Mouse (Mus musculus) hindbrain, embryonic 14.5 days (tissue): Measurements from ENCODE around the gene Dhx16. TPM values are rescaled to one million over a fixed set of nuclear protein-coding genes. Genes with fewer than 3 reads are reported as not detected.
"Not testable (repeated sequence)": the region's sequence is repeated elsewhere in the genome, so short reads cannot be mapped to it uniquely, and the experiment has no call there.

Experiments used
- ATAC-seq: fragments of 200-750 bp; cut with Nextera tagmentation; 2 replicates; pipeline ENCODE4 v1.8.0; 2017; ENCODE audit warnings: moderate number of reproducible peaks, mild to moderate bottlenecking, moderate TSS enrichment, moderate library complexity; ENCODE audit not compliant: low FRiP score
- DNase-seq: peaks from one replicate; pipeline ENCODE4 v3.0.0-alpha.2; 2015; ENCODE audit warnings: low spot score
- H3K27ac ChIP-seq: fragments of 300-500 bp; sonication (generic); 2 replicates; pipeline ENCODE4 v1.5.1; 2014; ENCODE audit warnings: mild to moderate bottlenecking, moderate library complexity
- H3K27me3 ChIP-seq: fragments of 300-500 bp; sonication (generic); 2 replicates; pipeline ENCODE4 v1.6.1; 2014; ENCODE audit warnings: mild to moderate bottlenecking, low read length, mixed read lengths; ENCODE audit not compliant: control insufficient read depth, insufficient read depth
- H3K36me3 ChIP-seq: fragments of 300-500 bp; sonication (generic); replicated peaks from 2 replicates; pipeline ENCODE4 v1.6.1; 2014; ENCODE audit not compliant: control insufficient read depth, insufficient read depth
- H3K4me1 ChIP-seq: fragments of 300-500 bp; sonication (generic); replicated peaks from 2 replicates; pipeline ENCODE4 v1.6.1; 2014; ENCODE audit warnings: antibody characterized with exemption, low read length, mixed read lengths; ENCODE audit not compliant: control insufficient read depth, insufficient read depth
- H3K4me2 ChIP-seq: fragments of 300-500 bp; sonication (generic); replicated peaks from 2 replicates; pipeline ENCODE4 v1.6.1; 2014; ENCODE audit warnings: mild to moderate bottlenecking, moderate library complexity
- H3K4me3 ChIP-seq: fragments of 300-500 bp; sonication (generic); replicated peaks from 2 replicates; pipeline ENCODE4 v1.5.1; 2014; ENCODE audit warnings: mild to moderate bottlenecking, low read length
- H3K9ac ChIP-seq: fragments of 300-500 bp; sonication (generic); 2 replicates; pipeline ENCODE4 v1.6.1; 2014
- H3K9me3 ChIP-seq: fragments of 300-500 bp; sonication (generic); 2 replicates; pipeline ENCODE4 v1.6.1; 2016; ENCODE audit warnings: low read length; ENCODE audit not compliant: control insufficient read depth
- WGBS: fragments of 180-500 bp; shearing (Covaris S2); extraction: QIAGEN DNeasy Blood & Tissue Kit; methylation state at CpG from one replicate; pipeline ENCODE4 v1.1.7; 2014; 5-methylcytosine and 5-hydroxymethylcytosine counted together
- polyA plus RNA-seq: library from polyadenylated mRNA; unstranded; fragments of >200 nt; fragmentation: Nextera tagmentation; extraction: Ambion mirVana; gene quantifications from 2 replicates; pipeline ENCODE4 v1.2.1, GENCODE M21; 2014

The Dhx16 gene
- polyA plus RNA-seq, 1 experiment from 2014 or later, result 25.8 TPM

DNA sequence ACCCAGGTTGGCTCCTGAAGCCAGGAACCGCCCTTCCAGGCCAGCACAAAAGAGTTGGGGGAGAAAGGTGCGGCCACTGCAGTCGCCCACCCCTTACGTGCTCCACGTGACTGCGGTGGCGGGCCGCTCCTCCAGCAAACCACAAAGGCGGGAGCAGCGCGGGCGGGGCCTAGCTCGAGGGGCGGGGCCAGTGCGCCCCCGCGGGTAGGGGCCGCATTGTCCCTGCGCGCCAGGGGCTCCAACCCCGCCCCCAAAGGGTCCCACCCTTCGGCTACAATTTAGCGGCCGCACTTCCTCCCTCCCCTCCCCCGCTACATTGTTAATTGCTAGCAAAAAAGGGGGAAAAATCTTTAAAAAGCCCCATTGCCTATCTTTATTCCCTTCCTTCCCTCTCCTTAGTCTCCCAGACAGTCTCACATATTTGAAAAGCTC lies 42.6 kb upstream of the Dhx16 start:
- Histone ChIP-seq H3K27me3 (no peaks in the 10 kb centered on the region), H3K4me3 (peak overlapping the region; percentile 84), H3K27ac (peak overlapping the region; percentile 99), H3K4me2 (peak overlapping the region; percentile 83), H3K36me3 (peaks cover 46% of the 10 kb centered on the region), H3K9ac (peak overlapping the region; percentile 99), H3K4me1 (peaks cover 46% of the 10 kb centered on the region), H3K9me3 (no peaks in the 10 kb centered on the region)
- ATAC-seq (peak; percentile 35), DNase-seq (peak; percentile 89)
- under 1% methylated on average over 25 of the region's 25 CpGs for WGBS

DNA sequence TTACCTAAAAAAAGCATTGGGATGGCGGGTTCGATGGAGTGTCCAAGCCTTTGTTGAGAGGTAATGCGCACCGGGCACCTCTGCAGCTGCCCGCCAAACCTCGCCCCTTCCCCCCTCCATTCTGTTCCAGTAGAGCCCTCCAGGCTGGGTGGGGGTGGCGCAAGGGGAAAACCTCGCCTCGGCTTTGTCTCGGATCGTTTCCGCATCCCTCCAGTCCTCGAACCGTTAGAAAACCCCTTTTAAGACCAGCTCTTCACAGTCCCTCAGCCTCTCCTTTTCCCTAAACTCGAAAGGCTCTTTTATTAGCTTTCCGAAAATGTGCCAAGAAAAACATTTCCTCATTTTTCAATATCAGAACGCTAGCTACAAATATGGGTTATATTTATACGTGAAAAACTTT lies 42.1 kb upstream of the Dhx16 start:
- H3K9ac ChIP-seq, result peak overlapping the region; percentile 99
- peak overlapping the region; percentile 99 for H3K27ac ChIP-seq
- peaks cover 50% of the 10 kb centered on the region for H3K4me1 ChIP-seq
- no peaks in the 10 kb centered on the region for H3K27me3 ChIP-seq
- no peak for DNase-seq
- H3K9me3 ChIP-seq, result no peaks in the 10 kb centered on the region
- H3K4me3 ChIP-seq, result peak overlapping the region; percentile 84
- ATAC-seq, result no peak
- WGBS, result 0% methylated on average over 18 of the region's 18 CpGs
- peaks cover 42% of the 10 kb centered on the region for H3K36me3 ChIP-seq
- H3K4me2 ChIP-seq, result peak overlapping the region; percentile 83

DNA sequence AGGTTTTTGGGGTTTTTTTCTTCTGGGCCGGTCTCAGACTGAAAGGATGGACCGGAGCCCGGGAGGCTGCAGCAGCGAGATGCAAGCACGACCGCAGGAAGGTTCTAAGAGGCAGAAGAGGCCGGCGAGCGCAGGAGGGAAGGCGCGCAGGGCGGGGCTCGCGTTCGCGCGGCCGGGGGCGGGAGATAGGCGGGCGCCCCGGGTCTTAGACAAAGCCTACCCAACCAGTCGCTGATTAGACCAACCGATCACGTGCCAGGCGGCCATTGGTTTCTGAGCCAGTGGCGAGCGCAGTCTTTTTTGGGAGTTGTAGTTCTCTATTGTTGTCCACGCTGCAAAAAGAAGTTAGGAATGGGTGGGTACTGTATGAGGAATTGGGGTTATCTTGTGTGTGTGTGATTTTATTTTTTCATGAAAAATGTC lies 41.5 kb upstream of the Dhx16 start, which contains the start of gene Tubb5:
Tubb5 (minus strand) TSS at position 185 of the 423 bp plus-strand sequence.
- Histone ChIP-seq H3K27ac (peak within 1 kb of the TSS; percentile 99), H3K9me3 (no peaks in the 10 kb centered on the region), H3K4me2 (peak within 1 kb of the TSS; percentile 83), H3K4me1 (peaks cover 47% of the 10 kb centered on the region), H3K27me3 (no peaks in the 10 kb centered on the region), H3K9ac (peak within 1 kb of the TSS; percentile 99), H3K36me3 (peaks cover 36% of the 10 kb centered on the region), H3K4me3 (peak within 1 kb of the TSS; percentile 84)
- ATAC-seq, result peak; percentile 83
- under 1% methylated on average over 29 of the region's 29 CpGs for WGBS
- DNase-seq, result peak; percentile 94

DNA sequence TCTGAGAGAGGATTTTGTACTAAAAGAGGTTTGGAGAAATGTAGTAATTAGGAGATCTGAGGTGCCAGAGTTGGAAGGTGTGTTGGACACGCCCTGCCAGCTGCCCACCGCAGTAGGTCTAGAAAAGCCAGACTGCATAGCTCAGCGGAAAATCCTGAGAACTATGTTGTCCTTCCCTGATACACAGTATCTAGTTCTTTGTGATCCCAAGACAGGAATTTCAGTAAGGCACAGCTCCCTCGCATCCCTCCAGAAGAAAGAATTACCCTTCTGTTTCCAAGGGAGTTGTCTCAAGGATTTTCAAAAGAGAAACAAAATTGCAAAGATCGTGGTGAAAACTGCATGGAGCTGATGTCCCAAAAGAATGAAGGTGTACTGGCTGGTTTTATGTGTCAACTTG lies 41.0 kb upstream of the Dhx16 start:
- ATAC-seq (no peak), DNase-seq (peak; percentile 62)
- Histone ChIP-seq H3K4me2 (peak overlapping the region; percentile 83), H3K27me3 (no peaks in the 10 kb centered on the region), H3K4me3 (peak overlapping the region; percentile 84), H3K36me3 (peaks cover 31% of the 10 kb centered on the region), H3K27ac (peak overlapping the region; percentile 99), H3K9ac (peak overlapping the region; percentile 71), H3K9me3 (no peaks in the 10 kb centered on the region), H3K4me1 (peaks cover 44% of the 10 kb centered on the region)
- WGBS, result 6% methylated on average over 5 of the region's 5 CpGs

DNA sequence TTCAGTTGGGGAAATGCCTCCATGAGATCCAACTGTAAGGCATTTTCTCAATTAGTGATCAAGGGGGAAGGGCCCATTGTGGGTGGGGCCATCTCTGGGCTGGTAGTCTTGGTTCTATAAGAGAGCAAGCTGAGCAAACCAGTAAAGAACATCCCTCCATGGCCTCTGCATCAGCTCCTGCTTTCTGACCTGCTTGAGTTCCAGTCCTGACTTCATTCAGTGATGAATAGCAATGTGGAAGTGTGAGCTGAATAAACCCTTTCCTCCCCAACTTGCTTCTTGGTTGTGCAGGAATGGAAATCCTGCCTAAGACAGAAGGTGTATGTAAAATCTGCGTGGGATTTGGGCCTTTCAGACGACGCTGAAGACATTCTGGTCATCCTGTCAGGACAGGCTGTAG lies 40.6 kb upstream of the Dhx16 start:
- Histone ChIP-seq H3K36me3 (peaks cover 27% of the 10 kb centered on the region), H3K27ac (peak overlapping the region; percentile 99), H3K4me1 (peaks cover 40% of the 10 kb centered on the region), H3K4me2 (peak overlapping the region; percentile 83), H3K4me3 (peak overlapping the region; percentile 84), H3K9ac (peak overlapping the region; percentile 71)
- DNase-seq, H3K9me3 ChIP-seq, H3K27me3 ChIP-seq, ATAC-seq: not testable (repeated sequence)
- 57% methylated on average over 3 of the region's 3 CpGs for WGBS

DNA sequence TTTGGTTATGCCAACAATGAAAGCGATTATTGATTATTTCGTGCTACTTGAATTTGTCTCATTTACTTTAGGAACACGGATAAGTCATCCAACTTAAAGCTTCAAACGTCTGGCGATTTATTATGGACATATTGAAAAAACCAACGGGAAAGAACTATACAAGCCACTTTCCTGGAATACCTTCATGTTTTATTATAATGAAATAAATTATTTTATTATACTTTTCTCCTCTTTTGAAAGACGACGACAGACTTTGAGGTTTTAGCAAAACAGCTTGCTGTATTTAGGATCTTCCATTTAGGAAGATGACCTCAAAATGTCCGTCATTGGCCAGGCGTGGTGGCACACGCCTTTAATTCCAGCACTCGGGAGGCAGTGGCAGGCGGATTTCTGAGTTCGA lies 39.1 kb upstream of the Dhx16 start:
- H3K4me1 ChIP-seq, result peaks cover 24% of the 10 kb centered on the region
- peaks cover 22% of the 10 kb centered on the region for H3K36me3 ChIP-seq
- DNase-seq, result no peak
- peak overlapping the region; percentile 35 for H3K4me2 ChIP-seq
- no peaks in the 10 kb centered on the region for H3K9me3 ChIP-seq
- H3K27me3 ChIP-seq, result no peaks in the 10 kb centered on the region
- H3K4me3 ChIP-seq, result peak overlapping the region; percentile 24
- H3K27ac ChIP-seq, result peak overlapping the region; percentile 2
- 64% methylated on average over 12 of the region's 14 CpGs for WGBS
- ATAC-seq, result no peak
- 0 out of 2 replicates have a peak overlapping the region, but pooled peaks have one; percentile 29 for H3K9ac ChIP-seq

DNA sequence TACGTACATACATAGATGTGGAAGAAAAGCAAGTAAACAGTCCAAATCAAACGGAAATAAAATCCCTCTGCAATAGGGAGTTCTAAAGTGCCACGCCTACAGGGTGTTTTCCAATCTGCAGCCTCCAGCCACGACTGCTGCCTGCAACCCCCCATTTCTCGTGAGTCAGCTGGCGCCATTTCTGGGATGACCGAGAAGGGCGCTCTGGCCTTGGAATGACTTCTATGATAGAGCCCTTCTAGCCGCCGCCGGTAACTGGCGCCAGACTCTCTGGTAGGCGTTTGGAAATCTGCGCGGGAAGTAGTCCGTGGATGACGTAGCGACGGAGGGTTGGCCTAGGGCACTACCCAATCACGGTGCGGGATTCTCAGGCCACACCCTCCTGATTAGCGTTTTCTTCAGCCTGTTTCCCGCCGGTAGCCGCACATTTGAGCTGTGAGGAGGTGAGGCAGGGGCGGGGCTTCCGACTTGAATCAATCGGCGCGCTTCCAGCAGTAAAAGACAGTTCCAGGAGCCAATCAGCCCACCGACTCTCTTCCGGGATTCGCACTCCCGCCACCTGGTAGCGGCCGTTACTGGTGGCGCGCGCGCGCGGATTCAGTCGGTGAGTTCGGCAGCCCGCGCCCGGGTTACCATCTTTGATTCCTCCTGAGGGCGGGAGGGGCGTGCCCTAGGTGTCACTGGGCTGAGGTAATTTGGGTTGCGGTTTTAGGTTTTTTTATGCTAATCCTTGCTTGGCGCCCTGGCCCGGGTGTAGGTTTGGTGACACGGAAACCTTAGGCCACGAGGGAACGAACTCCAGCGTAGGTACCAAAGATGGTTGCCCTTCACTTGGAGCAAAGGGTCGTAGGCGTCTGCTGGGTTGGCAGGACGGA lies 38.3 kb upstream of the Dhx16 start, which contains the start of gene Mdc1:
Mdc1 (plus strand) TSS at position 440 of the 875 bp plus-strand sequence.
- Histone ChIP-seq H3K4me3 (peak within 1 kb of the TSS; percentile 45), H3K9ac (peak within 1 kb of the TSS; percentile 52), H3K4me1 (peaks cover 18% of the 10 kb centered on the region), H3K36me3 (peaks cover 22% of the 10 kb centered on the region), H3K27me3 (no peaks in the 10 kb centered on the region), H3K4me2 (peak within 1 kb of the TSS; percentile 66), H3K9me3 (no peaks in the 10 kb centered on the region), H3K27ac (peak within 1 kb of the TSS; percentile 38)
- ATAC-seq (peak; percentile 93), DNase-seq (peak; percentile 99)
- WGBS, result under 1% methylated on average over 59 of the region's 59 CpGs

DNA sequence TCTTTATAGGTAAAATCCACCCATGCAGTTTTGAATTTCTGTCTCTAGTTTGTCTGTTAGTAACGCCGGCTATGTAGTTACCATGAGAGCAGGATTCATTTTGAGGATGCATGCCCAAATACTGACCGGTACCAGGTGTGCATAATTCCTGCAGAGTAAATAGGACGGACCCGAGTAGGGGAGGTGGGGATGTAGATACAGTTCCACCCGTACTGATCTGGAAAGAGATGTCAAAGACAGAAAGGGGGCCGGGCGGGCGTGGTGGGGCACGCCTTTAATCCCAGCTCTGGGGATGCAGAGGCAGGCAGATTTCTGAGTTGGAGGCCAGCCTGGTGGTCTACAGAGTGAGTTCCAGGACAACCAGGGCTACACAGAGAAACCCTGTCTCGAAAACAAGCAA lies 37.6 kb upstream of the Dhx16 start:
- 16% methylated on average over 11 of the region's 11 CpGs for WGBS

DNA sequence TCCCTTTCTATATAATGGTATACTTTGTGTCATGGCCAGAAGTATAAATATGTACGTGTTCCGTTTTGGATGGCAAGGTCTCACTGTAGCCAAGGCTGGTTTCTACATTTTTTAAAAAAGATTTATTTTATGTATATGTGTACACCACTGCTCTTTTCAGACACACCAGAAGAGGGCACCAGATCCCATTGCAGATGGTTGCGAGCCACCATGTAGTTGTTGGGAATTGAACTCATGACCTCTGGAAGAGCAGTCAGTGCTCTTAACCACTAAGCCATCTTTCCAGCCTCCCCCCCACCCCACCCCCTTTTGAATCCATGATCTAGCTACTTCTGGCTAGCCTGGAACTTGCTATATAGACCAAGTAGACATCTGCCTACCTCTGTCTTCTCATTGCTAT lies 36.1 kb upstream of the Dhx16 start:
- DNase-seq (no peak), ATAC-seq (no peak)
- H3K36me3 ChIP-seq, result peaks cover 40% of the 10 kb centered on the region
- H3K9me3 ChIP-seq, result no peaks in the 10 kb centered on the region
- H3K9ac ChIP-seq, result no peak overlapping the region
- H3K4me1 ChIP-seq, result peaks cover 18% of the 10 kb centered on the region
- H3K4me3 ChIP-seq, result no peak overlapping the region
- WGBS, result 92% methylated on average over 3 of the region's 3 CpGs
- no peak overlapping the region for H3K4me2 ChIP-seq
- H3K27ac ChIP-seq, result no peak overlapping the region
- no peaks in the 10 kb centered on the region for H3K27me3 ChIP-seq

More for the DNA sequence above, 37.6 kb upstream of the Dhx16 start:
- peak overlapping the region; percentile 45 for H3K4me3 ChIP-seq
- peak overlapping the region; percentile 52 for H3K9ac ChIP-seq
- H3K36me3 ChIP-seq, result peaks cover 25% of the 10 kb centered on the region
- ATAC-seq (no peak), DNase-seq (no peak)
- no peaks in the 10 kb centered on the region for H3K9me3 ChIP-seq
- H3K27me3 ChIP-seq, result no peaks in the 10 kb centered on the region
- H3K4me1 ChIP-seq, result peaks cover 18% of the 10 kb centered on the region
- peak overlapping the region; percentile 66 for H3K4me2 ChIP-seq
- peak overlapping the region; percentile 38 for H3K27ac ChIP-seq
